ENCODE assay signal across 10 mouse cellular contexts in the genomic region with DNA sequence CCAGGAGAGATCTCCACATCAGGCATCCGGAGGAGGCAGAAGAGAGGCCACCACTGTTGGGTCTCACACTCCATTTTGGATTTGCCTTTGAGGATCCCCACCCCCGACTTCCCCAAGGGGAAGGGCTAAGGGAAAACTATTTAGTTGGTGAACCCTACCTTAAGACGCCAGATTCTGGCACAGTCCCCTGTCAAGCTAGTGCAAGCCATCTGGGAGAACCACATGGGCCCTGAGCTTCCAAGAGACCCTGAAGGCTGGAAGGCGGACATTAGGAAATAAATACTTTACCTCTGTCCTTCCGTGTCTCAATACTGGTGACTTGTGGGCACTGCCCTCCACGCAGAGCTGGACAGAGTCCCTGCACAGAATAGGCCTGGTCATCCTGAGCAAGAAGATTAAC. TPM values are rescaled to one million over a fixed set of nuclear protein-coding genes. Genes with fewer than 3 reads are reported as not detected.
A peak's percentile ranks its signal among the peaks of the same experiment; 100 is the strongest.
DNase-seq lines count a peak whose midpoint lies in the region; ATAC-seq and TF ChIP-seq lines count a peak whose summit lies in the region.
"Had no signal": no experiment of that assay in that cellular context is flagged by ENCODE, and none has a peak within 500 bp of the region (broad histone marks: within the 10 kb centered on the region; RNA-seq: fewer than 3 reads in every experiment).

No protein-coding gene starts in this region.

- no peak for TF ChIP-seq EP300 in ES-Bruce4 (IDR thresholded peaks at IDR 0.05; ENCODE audit: insufficient read depth, low read depth, low read length)

- TF ChIP-seq CTCF in gastrocnemius, adult 2 months (IDR thresholded peaks at IDR 0.05): no peak
- TF ChIP-seq CTCF in layer of hippocampus, adult 2 months (conservative IDR thresholded peaks at IDR 0.05): no peak
- no peak for TF ChIP-seq CTCF in ES-Bruce4 (IDR thresholded peaks at IDR 0.05; ENCODE audit: low read depth, low read length)

- no peaks in the 10 kb centered on the region; the same call in 1 of the 2 replicates for H3K9me3 ChIP-seq in ES-Bruce4 (replicated peaks; ENCODE audit: control insufficient read depth, insufficient read depth, low read length, poor library complexity, severe bottlenecking)
- H3K9me3 ChIP-seq in embryonic facial prominence, embryonic 14.5 days (ENCODE audit: control insufficient read depth, low read length): peaks cover 8% of the 10 kb centered on the region; the same call in 1 of the 2 replicates

- H3K4me3 ChIP-seq in gastrocnemius, adult 2 months: no peak overlapping the region; the same call in 1 of the 2 replicates
- H3K4me3 ChIP-seq in layer of hippocampus, adult 2 months: no peak overlapping the region
- no peak overlapping the region for H3K4me3 ChIP-seq in ES-Bruce4 (ENCODE audit: low read depth, low read length)
- H3K4me3 ChIP-seq in embryonic facial prominence, embryonic 14.5 days (ENCODE audit: low read depth, low read length): no peak overlapping the region

- WGBS in embryonic facial prominence, embryonic 14.5 days: 85% methylated on average over 6 of the region's 6 CpGs

- ATAC-seq in embryonic facial prominence, embryonic 14.5 days (ENCODE audit: low read depth): no peak

- no peaks in the 10 kb centered on the region for H3K36me3 ChIP-seq in ES-Bruce4 (ENCODE audit: control insufficient read depth, insufficient read depth, low read length, poor library complexity, severe bottlenecking)
- H3K36me3 ChIP-seq in embryonic facial prominence, embryonic 14.5 days (ENCODE audit: control insufficient read depth, insufficient read depth, low read length): no peaks in the 10 kb centered on the region

- no peak for DNase-seq in gastrocnemius, adult 2 months
- DNase-seq in gastrocnemius, postnatal 10 days: no peak
- no peak for DNase-seq in layer of hippocampus, adult 2 months (ENCODE audit: low spot score in 2 of 2)
- no peak for DNase-seq in layer of hippocampus, adult 9-10 months (ENCODE audit: low spot score)
- DNase-seq in embryonic facial prominence, embryonic 14.5 days (ENCODE audit: low spot score): no peak
- no peak for DNase-seq in yolk sac, embryonic 10.5 days (ENCODE audit: low spot score)
- DNase-seq in urinary bladder, postnatal 36 days (ENCODE audit: low spot score in 2 of 2): no peak
- DNase-seq: kidney, postnatal 25 days; right cerebral cortex, postnatal 14 days had no signal

- H3K4me2 ChIP-seq in embryonic facial prominence, embryonic 14.5 days (ENCODE audit: low read depth, low read length): no peak overlapping the region; the same call in 1 of the 2 replicates

- H3K4me1 ChIP-seq in ES-Bruce4 (ENCODE audit: control insufficient read depth, insufficient read depth, low read length): no peaks in the 10 kb centered on the region
- peaks cover 10% of the 10 kb centered on the region; the same call in 1 of the 2 replicates for H3K4me1 ChIP-seq in embryonic facial prominence, embryonic 14.5 days (ENCODE audit: control insufficient read depth, insufficient read depth, low read length)

- H3K9ac ChIP-seq in ES-Bruce4 (ENCODE audit: low read depth, poor library complexity, severe bottlenecking): 0 out of 2 replicates have a peak overlapping the region, but pooled peaks have one; percentile 76
- H3K9ac ChIP-seq in embryonic facial prominence, embryonic 14.5 days (ENCODE audit: low read depth, low read length): no peak overlapping the region

- H3K27ac ChIP-seq in gastrocnemius, adult 2 months: peak overlapping the region; percentile 94
- H3K27ac ChIP-seq in layer of hippocampus, adult 2 months: peak overlapping the region; percentile 20; the same call in 1 of the 2 replicates
- H3K27ac ChIP-seq in ES-Bruce4 (ENCODE audit: insufficient read depth, low read length): no peak overlapping the region
- H3K27ac ChIP-seq in embryonic facial prominence, embryonic 14.5 days (replicated peaks; ENCODE audit: low read depth, low read length): peak overlapping the region; percentile 24; the same call in 1 of the 2 replicates

- TF ChIP-seq POLR2A in ES-Bruce4 (IDR thresholded peaks at IDR 0.05; ENCODE audit: insufficient read depth, low read length): no peak

- intact Hi-C loops in gastrocnemius, adult 2 months (cut with DNase I): loop anchor here (2.0 kb wide), 1 partner anchor 36 kb away; the partner anchor contains the start of gene H3f3a

- no peaks in the 10 kb centered on the region for H3K27me3 ChIP-seq in ES-Bruce4 (ENCODE audit: control insufficient read depth, insufficient read depth, low read length, poor library complexity, severe bottlenecking)
- H3K27me3 ChIP-seq in embryonic facial prominence, embryonic 14.5 days (replicated peaks; ENCODE audit: control insufficient read depth, insufficient read depth, low read length): no peaks in the 10 kb centered on the region

RNA-seq across cellular contexts. Expression of gene H3f3a, which starts 37.2 kb away (rescaled TPM):
- total RNA-seq in gastrocnemius, adult 2 months (2021): 100 to 1,000 TPM; 314 to 379 TPM
- total RNA-seq in gastrocnemius, postnatal 10 days (2021): 100 to 1,000 TPM; 573 to 601 TPM
- total RNA-seq in layer of hippocampus, adult 2 months (2021): 100 to 1,000 TPM; 319 to 351 TPM
- 679 and 698 TPM in 2 replicates for polyA plus RNA-seq in ES-Bruce4 (2011; ENCODE audit: insufficient read depth, insufficient read length, low read depth, missing spikeins)
- 2,156 and 2,321 TPM in 2 replicates for polyA plus RNA-seq in embryonic facial prominence, embryonic 14.5 days (2014; fragmentation: Nextera tagmentation; extraction: Ambion mirVana)

RNA-seq across cellular contexts. Expression of gene Acbd3, which starts 50.7 kb away (rescaled TPM):
- 10 to 100 TPM; 13.8 to 16.0 TPM for total RNA-seq in gastrocnemius, adult 2 months (2021)
- 10 to 100 TPM; 22.0 to 27.7 TPM for total RNA-seq in gastrocnemius, postnatal 10 days (2021)
- 10 to 100 TPM; 32.6 to 34.4 TPM for total RNA-seq in layer of hippocampus, adult 2 months (2021)
- 44.8 and 47.7 TPM in 2 replicates for polyA plus RNA-seq in ES-Bruce4 (2011; ENCODE audit: insufficient read depth, insufficient read length, low read depth, missing spikeins)
- polyA plus RNA-seq in embryonic facial prominence, embryonic 14.5 days (2014; fragmentation: Nextera tagmentation; extraction: Ambion mirVana): 30.6 and 32.0 TPM in 2 replicates
